Mouse (Mus musculus): ENCODE data around the gene Nfe2l1. TPM values are rescaled to one million over a fixed set of nuclear protein-coding genes. Genes with fewer than 3 reads are reported as not detected.

Gene Nfe2l1
- total RNA-seq (2017): 56.7 to 65.5 TPM (median 62.2 TPM) in 3 replicates

GRCm38 (mm10) chr11:96829813-96830538, at the start of gene Nfe2l1:
Gene Nfe2l1 (minus strand): TSS chr11:96829968.
- peak; percentile 97 for ATAC-seq (replicated peaks; ENCODE audit: insufficient number of reproducible peaks, low FRiP score, low TSS enrichment, poor library complexity, severe bottlenecking)

- ATAC-seq (replicated peaks; ENCODE audit: insufficient number of reproducible peaks, low FRiP score, low TSS enrichment, poor library complexity, severe bottlenecking): no peak
Measured at GRCm38 (mm10) chr11:96879359-96879758, 49.6 kb upstream of the Nfe2l1 start.

GRCm38 (mm10) chr11:96878715-96879114, 48.9 kb upstream of the Nfe2l1 start:
- ATAC-seq (replicated peaks; ENCODE audit: insufficient number of reproducible peaks, low FRiP score, low TSS enrichment, poor library complexity, severe bottlenecking): no peak

- ATAC-seq (replicated peaks; ENCODE audit: insufficient number of reproducible peaks, low FRiP score, low TSS enrichment, poor library complexity, severe bottlenecking): no peak
Measured at GRCm38 (mm10) chr11:96877071-96877470, 47.3 kb upstream of the Nfe2l1 start.

GRCm38 (mm10) chr11:96876300-96877040, 46.7 kb upstream of the Nfe2l1 start:
- no peak for ATAC-seq (replicated peaks; ENCODE audit: insufficient number of reproducible peaks, low FRiP score, low TSS enrichment, poor library complexity, severe bottlenecking)

- ATAC-seq (replicated peaks; ENCODE audit: insufficient number of reproducible peaks, low FRiP score, low TSS enrichment, poor library complexity, severe bottlenecking): no peak
Measured at GRCm38 (mm10) chr11:96875745-96876144, 46.0 kb upstream of the Nfe2l1 start.

GRCm38 (mm10) chr11:96875270-96875669, 45.5 kb upstream of the Nfe2l1 start:
- ATAC-seq (replicated peaks; ENCODE audit: insufficient number of reproducible peaks, low FRiP score, low TSS enrichment, poor library complexity, severe bottlenecking): no peak

GRCm38 (mm10) chr11:96873601-96874140, 43.9 kb upstream of the Nfe2l1 start:
- no peak for ATAC-seq (replicated peaks; ENCODE audit: insufficient number of reproducible peaks, low FRiP score, low TSS enrichment, poor library complexity, severe bottlenecking)

- no peak for ATAC-seq (replicated peaks; ENCODE audit: insufficient number of reproducible peaks, low FRiP score, low TSS enrichment, poor library complexity, severe bottlenecking)
Measured at GRCm38 (mm10) chr11:96872441-96873379, 42.9 kb upstream of the Nfe2l1 start.

GRCm38 (mm10) chr11:96867149-96867548, 37.4 kb upstream of the Nfe2l1 start:
- peak; percentile 76 for ATAC-seq (replicated peaks; ENCODE audit: insufficient number of reproducible peaks, low FRiP score, low TSS enrichment, poor library complexity, severe bottlenecking)

GRCm38 (mm10) chr11:96863206-96863995, 33.6 kb upstream of the Nfe2l1 start:
- no peak for ATAC-seq (replicated peaks; ENCODE audit: insufficient number of reproducible peaks, low FRiP score, low TSS enrichment, poor library complexity, severe bottlenecking)

- no peak for ATAC-seq (replicated peaks; ENCODE audit: insufficient number of reproducible peaks, low FRiP score, low TSS enrichment, poor library complexity, severe bottlenecking)
Measured at GRCm38 (mm10) chr11:96862534-96862933, 32.8 kb upstream of the Nfe2l1 start.

- ATAC-seq (replicated peaks; ENCODE audit: insufficient number of reproducible peaks, low FRiP score, low TSS enrichment, poor library complexity, severe bottlenecking): peak; percentile 97
Measured at GRCm38 (mm10) chr11:96861878-96862289, 32.1 kb upstream of the Nfe2l1 start.

- ATAC-seq (replicated peaks; ENCODE audit: insufficient number of reproducible peaks, low FRiP score, low TSS enrichment, poor library complexity, severe bottlenecking): no peak; the same call in 1 of the 2 replicates
Measured at GRCm38 (mm10) chr11:96861446-96861845, 31.7 kb upstream of the Nfe2l1 start.

GRCm38 (mm10) chr11:96860564-96860963, 30.8 kb upstream of the Nfe2l1 start:
- peak; percentile 75 for ATAC-seq (replicated peaks; ENCODE audit: insufficient number of reproducible peaks, low FRiP score, low TSS enrichment, poor library complexity, severe bottlenecking)

GRCm38 (mm10) chr11:96859635-96860034, 29.9 kb upstream of the Nfe2l1 start:
- ATAC-seq (replicated peaks; ENCODE audit: insufficient number of reproducible peaks, low FRiP score, low TSS enrichment, poor library complexity, severe bottlenecking): no peak

- no peak for ATAC-seq (replicated peaks; ENCODE audit: insufficient number of reproducible peaks, low FRiP score, low TSS enrichment, poor library complexity, severe bottlenecking)
Measured at GRCm38 (mm10) chr11:96857446-96857845, 27.7 kb upstream of the Nfe2l1 start.
